ENCODE assay signal across 8 mouse cellular contexts in genomic region chr1:192711779-192712348, GRCm38 (mm10). TPM values are rescaled to one million over a fixed set of nuclear protein-coding genes. Genes with fewer than 3 reads are reported as not detected.
A peak's percentile ranks its signal among the peaks of the same experiment; 100 is the strongest.
DNase-seq lines count a peak whose midpoint lies in the region; ATAC-seq and TF ChIP-seq lines count a peak whose summit lies in the region.

No protein-coding gene starts in this region.

- H3K4me3 ChIP-seq in heart, embryonic 11.5 days (ENCODE audit: low read depth, low read length): no peak overlapping the region
- no peak overlapping the region for H3K4me3 ChIP-seq in CH12.LX (replicated peaks in 1 of 3; ENCODE audit: low read depth in 2 of 3, low read length in 2 of 3, poor library complexity in 1 of 3)
- no peak overlapping the region for H3K4me3 ChIP-seq in forebrain, embryonic 15.5 days
- H3K4me3 ChIP-seq in layer of hippocampus, adult 2 months: no peak overlapping the region
- H3K4me3 ChIP-seq in midbrain, embryonic 11.5 days (ENCODE audit: low read depth, low read length): no peak overlapping the region

- no peak overlapping the region for H3K4me2 ChIP-seq in heart, embryonic 11.5 days
- no peak overlapping the region for H3K4me2 ChIP-seq in CH12.LX (ENCODE audit: insufficient read depth, low read depth, poor library complexity, severe bottlenecking)
- no peak overlapping the region for H3K4me2 ChIP-seq in forebrain, embryonic 15.5 days (replicated peaks)
- no peak overlapping the region for H3K4me2 ChIP-seq in midbrain, embryonic 11.5 days

- H3K9ac ChIP-seq in heart, embryonic 11.5 days (ENCODE audit: low read depth, low read length): no peak overlapping the region
- no peak overlapping the region for H3K9ac ChIP-seq in CH12.LX (ENCODE audit: insufficient read depth, low read depth)
- no peak overlapping the region for H3K9ac ChIP-seq in forebrain, embryonic 15.5 days (replicated peaks)
- H3K9ac ChIP-seq in midbrain, embryonic 11.5 days (ENCODE audit: low read length): no peak overlapping the region

- peak; percentile 62 to 80 for TF ChIP-seq CTCF in CH12.LX (conservative IDR thresholded peaks at IDR 0.05 in 1 of 2, IDR thresholded peaks at IDR 0.05 in 1 of 2; ENCODE audit: low read depth in 2 of 2, low read length in 2 of 2)
- peak; percentile 64; the same call in 1 of the 2 replicates for TF ChIP-seq CTCF in brain, embryonic 14.5 days (IDR thresholded peaks at IDR 0.05; ENCODE audit: borderline replicate concordance, extremely low read depth, insufficient read depth, insufficient read length)
- peak; percentile 91 for TF ChIP-seq CTCF in layer of hippocampus, adult 2 months (conservative IDR thresholded peaks at IDR 0.05)

- dilution Hi-C loops in CH12.LX (cut with MboI; ENCODE audit: extremely low pct_ligation_motif_present, extremely low pct_unique_long_range_greater_than_20kb, low sequenced_read_pairs): no loop called here

- TF ChIP-seq EP300 in CH12.LX (IDR thresholded peaks at IDR 0.05; ENCODE audit: low read length): no peak

- no peaks in the 10 kb centered on the region for H3K9me3 ChIP-seq in heart, embryonic 11.5 days (replicated peaks; ENCODE audit: control insufficient read depth, low read length)
- no peaks in the 10 kb centered on the region for H3K9me3 ChIP-seq in CH12.LX (replicated peaks; ENCODE audit: low read length)
- no peaks in the 10 kb centered on the region for H3K9me3 ChIP-seq in forebrain, embryonic 15.5 days
- H3K9me3 ChIP-seq in midbrain, embryonic 11.5 days (ENCODE audit: control insufficient read depth, low read length): no peaks in the 10 kb centered on the region

- 31% methylated on average over 3 of the region's 3 CpGs for WGBS in heart, embryonic 11.5 days (ENCODE audit: insufficient replicate concordance)
- WGBS in forebrain, embryonic 15.5 days: 31% methylated on average over 3 of the region's 3 CpGs
- WGBS in midbrain, embryonic 11.5 days: 37% methylated on average over 3 of the region's 3 CpGs

- no peaks in the 10 kb centered on the region for H3K27me3 ChIP-seq in heart, embryonic 11.5 days (ENCODE audit: control insufficient read depth, insufficient read depth, low read length)
- peaks cover 4% of the 10 kb centered on the region for H3K27me3 ChIP-seq in CH12.LX (replicated peaks)
- no peaks in the 10 kb centered on the region for H3K27me3 ChIP-seq in forebrain, embryonic 15.5 days
- no peaks in the 10 kb centered on the region for H3K27me3 ChIP-seq in midbrain, embryonic 11.5 days (ENCODE audit: control insufficient read depth, insufficient read depth, low read length)

- TF ChIP-seq RAD21 in CH12.LX (IDR thresholded peaks at IDR 0.05; ENCODE audit: low read depth, low read length): peak; percentile 81

- H3K79me2 ChIP-seq in CH12.LX (replicated peaks; ENCODE audit: control insufficient read depth, extremely low read depth, insufficient read depth, poor library complexity, severe bottlenecking): no peaks in the 10 kb centered on the region

- peak; percentile 31 for DNase-seq in heart, adult 8-10 months (ENCODE audit: low spot score)
- DNase-seq in CH12.LX (ENCODE audit: extremely low read depth): peak; percentile 42
- DNase-seq in brain, embryonic 14.5 days (ENCODE audit: low read depth): peak; percentile 67
- DNase-seq in layer of hippocampus, adult 2 months (ENCODE audit: low spot score in 2 of 2): peak; percentile 25 to 75
- peak; percentile 97 for DNase-seq in midbrain, embryonic 11.5 days (ENCODE audit: low spot score, missing footprints)
- peak; percentile 80 for DNase-seq in testis, postnatal 10 days (ENCODE audit: low spot score)

- no peak for ATAC-seq in heart, embryonic 11.5 days (replicated peaks; ENCODE audit: insufficient number of reproducible peaks, low FRiP score, low TSS enrichment)
- 0 out of 2 replicates have a peak, but pooled peaks have one; percentile 57 for ATAC-seq in forebrain, embryonic 15.5 days (replicated peaks)
- ATAC-seq in midbrain, embryonic 11.5 days (ENCODE audit: low FRiP score): no peak

- H3K27ac ChIP-seq in heart, embryonic 11.5 days (ENCODE audit: low read depth, low read length): no peak overlapping the region
- H3K27ac ChIP-seq in CH12.LX (ENCODE audit: insufficient read depth, low read depth): no peak overlapping the region
- H3K27ac ChIP-seq in forebrain, embryonic 15.5 days (replicated peaks): no peak overlapping the region
- no peak overlapping the region for H3K27ac ChIP-seq in layer of hippocampus, adult 2 months
- H3K27ac ChIP-seq in midbrain, embryonic 11.5 days (ENCODE audit: low read depth, low read length): no peak overlapping the region

- H3K36me3 ChIP-seq in heart, embryonic 11.5 days (ENCODE audit: control insufficient read depth, insufficient read depth, low read length): no peaks in the 10 kb centered on the region
- no peaks in the 10 kb centered on the region for H3K36me3 ChIP-seq in CH12.LX (replicated peaks in 1 of 2; ENCODE audit: control insufficient read depth in 1 of 2, insufficient read depth in 1 of 2, low read length in 1 of 2)
- H3K36me3 ChIP-seq in forebrain, embryonic 15.5 days: no peaks in the 10 kb centered on the region
- no peaks in the 10 kb centered on the region for H3K36me3 ChIP-seq in midbrain, embryonic 11.5 days (ENCODE audit: control insufficient read depth, insufficient read depth, low read length)

- TF ChIP-seq POLR2A in CH12.LX (IDR thresholded peaks at IDR 0.05; ENCODE audit: low read depth, low read length): no peak
- no peak for TF ChIP-seq POLR2A in brain, embryonic 14.5 days (IDR thresholded peaks at IDR 0.05; ENCODE audit: borderline replicate concordance, extremely low read depth, insufficient read depth, insufficient read length, poor library complexity, severe bottlenecking)

- in situ Hi-C loops in CH12.LX (cut with MboI; ENCODE audit: low pct_ligation_motif_present, low pct_unique_long_range_greater_than_20kb, low sequenced_read_pairs): loop anchor here (25.0 kb wide), 1 partner anchor 525 kb away; the partner anchor contains the start of gene Kcnh1

- no peaks in the 10 kb centered on the region for H3K4me1 ChIP-seq in heart, embryonic 11.5 days (ENCODE audit: control insufficient read depth, insufficient read depth, low read length)
- H3K4me1 ChIP-seq in CH12.LX (ENCODE audit: control insufficient read depth in 1 of 2, insufficient read depth in 2 of 2): no peaks in the 10 kb centered on the region
- H3K4me1 ChIP-seq in forebrain, embryonic 15.5 days: no peaks in the 10 kb centered on the region
- no peaks in the 10 kb centered on the region for H3K4me1 ChIP-seq in midbrain, embryonic 11.5 days (ENCODE audit: control insufficient read depth, insufficient read depth, low read length)

TF ChIP-seq in CH12.LX, 34 proteins besides CTCF, POLR2A, EP300 and RAD21:
- TF ChIP-seq SMC3 (IDR thresholded peaks at IDR 0.05; ENCODE audit: low read depth, low read length) (peak; percentile 60), USF1 (IDR thresholded peaks at IDR 0.05; ENCODE audit: low read depth, low read length) (no peak)
TF ChIP-seq in CH12.LX: peak in this region for 1.

RNA-seq across cellular contexts. Expression of gene Hhat, which starts 59.2 kb away (rescaled TPM):
- total RNA-seq in heart, adult 8-10 months (2022): 1 to 10 TPM; 2.1 to 3.6 (median 2.8) TPM
- 7.2 and 9.5 TPM in 2 replicates for polyA plus RNA-seq in heart, embryonic 11.5 days (2014; fragmentation: Nextera tagmentation; extraction: Ambion mirVana)
- 0.21 and 0.29 TPM in 2 replicates for total RNA-seq in CH12.LX (2012; rRNA removed)
- 1.1 and 1.4 TPM in 2 replicates for total RNA-seq in CH12.LX (2014; rRNA removed)
- polyA plus RNA-seq in CH12.LX (2012; ENCODE audit: insufficient read length, low read depth): 1.2 and 1.8 TPM in 2 replicates
- 3.8 TPM in 2 replicates for polyA plus RNA-seq in brain, embryonic 14.5 days (2012; rRNA removed)
- 2.0 and 2.7 TPM in 2 replicates for polyA plus RNA-seq in forebrain, embryonic 15.5 days (2015; fragmentation: Nextera tagmentation; extraction: Ambion mirVana)
- total RNA-seq in layer of hippocampus, adult 2 months (2021): 1 to 10 TPM; 1.6 TPM
- 7.4 and 11.0 TPM in 2 replicates for polyA plus RNA-seq in midbrain, embryonic 11.5 days (2014; fragmentation: Nextera tagmentation; extraction: Ambion mirVana)

Comparison
In these comparisons a context has a peak if more than half of its experiments do, and no peak if none do; other contexts are left out.
1. DNase-seq: peak in every context shown above with its lines; median percentile 97 in midbrain, embryonic 11.5 days; 80 in testis, postnatal 10 days; 67 in brain, embryonic 14.5 days; 50 in layer of hippocampus, adult 2 months; 42 in CH12.LX; 31 in heart, adult 8-10 months.